Mouse (Mus musculus) kidney, adult 2 months (tissue): ENCODE data around the gene Tmem14a.

Source experiments
- CTCF ChIP-seq: fragments of 200-500 bp; conservative IDR thresholded peaks from 2 replicates; pipeline ENCODE4 v1.5.1; 2011; ENCODE audit warnings: low read depth, mild to moderate bottlenecking, control low read depth, low read length, moderate library complexity, mixed read lengths; ENCODE audit not compliant: insufficient read depth, insufficient read length
- POLR2A ChIP-seq: fragments of 200-500 bp; IDR thresholded peaks from one replicate; pipeline ENCODE4 v1.6.1; 2011; ENCODE audit warnings: low read depth, low read length, control low read depth

- TF ChIP-seq CTCF: no peak
- TF ChIP-seq POLR2A: no peak
Measured at GRCm38 (mm10) chr1:21244290-21244960, 26.1 kb downstream of the Tmem14a start.
